Mouse (Mus musculus): ENCODE measurements at regions not wholly inside any gene's neighbourhood (a gene's known extent, or its start where the extent isn't known, plus 50 kb on each side); places are given as distances from the start of the nearest gene placed in this dataset.

DNA sequence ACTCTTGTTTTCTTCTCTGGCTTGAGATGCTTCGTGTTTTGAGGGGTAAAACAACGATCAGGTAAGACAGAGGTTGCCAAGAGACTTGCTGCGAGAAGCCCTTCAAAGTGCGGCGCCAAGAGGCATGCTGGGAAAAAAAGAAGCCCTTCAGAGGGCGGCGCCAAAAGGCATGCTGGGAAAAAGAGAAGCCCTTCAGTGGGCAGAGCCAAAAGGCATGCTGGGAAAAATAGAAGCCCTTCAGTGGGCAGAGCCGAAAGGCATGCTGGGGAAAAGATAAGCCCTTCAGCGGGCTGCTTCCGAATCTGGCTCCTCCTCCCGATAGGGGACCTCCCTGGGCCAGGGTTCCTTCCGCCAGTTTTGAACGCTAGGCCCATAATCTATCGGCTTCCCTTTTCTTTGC is 169.5 kb downstream of the Bmp7 start:
- no peak for DNase-seq (ENCODE audit: low spot score in 2 of 2)

DNA sequence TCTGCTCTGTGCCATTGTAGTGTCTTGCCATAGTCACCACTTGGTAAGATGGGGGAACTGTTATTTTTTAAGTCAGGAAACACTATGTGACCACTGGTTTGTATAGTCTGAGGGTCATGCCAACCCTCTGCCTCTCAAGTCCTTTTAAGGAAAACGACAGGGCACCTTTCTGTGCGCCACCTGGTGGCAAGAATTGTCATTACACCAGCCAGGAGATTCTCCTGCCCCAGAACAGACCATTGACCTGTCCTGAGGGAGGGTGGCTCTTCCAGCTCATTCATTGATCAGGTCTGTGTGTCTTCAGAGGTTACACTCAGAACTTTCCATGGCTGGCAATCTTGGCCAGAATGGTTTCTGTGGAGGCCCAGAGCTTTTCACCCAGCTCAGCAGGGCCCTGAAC is 166.9 kb downstream of the Bmp7 start:
- DNase-seq (ENCODE audit: low spot score in 2 of 2) = peak; percentile 53 to 60

DNA sequence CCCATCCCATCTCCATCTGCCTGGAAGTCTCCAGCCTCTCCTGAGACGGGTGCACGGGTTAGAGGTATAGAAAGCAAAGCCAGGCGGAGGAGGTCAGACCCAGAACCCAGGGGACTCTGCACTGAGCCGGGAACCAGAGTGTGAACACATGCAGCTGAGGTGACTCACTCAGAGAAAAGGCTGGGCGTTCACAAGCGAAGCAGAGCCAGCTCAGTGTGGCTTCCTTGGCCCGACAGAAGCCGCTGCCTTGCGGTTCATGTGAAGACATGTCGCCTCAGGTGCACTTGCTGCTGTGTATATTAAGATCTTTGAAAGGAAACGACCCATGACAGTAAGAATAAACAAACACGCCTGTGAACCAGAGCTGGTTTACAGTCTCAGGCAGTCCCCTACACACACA is 163.6 kb downstream of the Bmp7 start:
- DNase-seq (ENCODE audit: low spot score in 2 of 2) = no peak

DNA sequence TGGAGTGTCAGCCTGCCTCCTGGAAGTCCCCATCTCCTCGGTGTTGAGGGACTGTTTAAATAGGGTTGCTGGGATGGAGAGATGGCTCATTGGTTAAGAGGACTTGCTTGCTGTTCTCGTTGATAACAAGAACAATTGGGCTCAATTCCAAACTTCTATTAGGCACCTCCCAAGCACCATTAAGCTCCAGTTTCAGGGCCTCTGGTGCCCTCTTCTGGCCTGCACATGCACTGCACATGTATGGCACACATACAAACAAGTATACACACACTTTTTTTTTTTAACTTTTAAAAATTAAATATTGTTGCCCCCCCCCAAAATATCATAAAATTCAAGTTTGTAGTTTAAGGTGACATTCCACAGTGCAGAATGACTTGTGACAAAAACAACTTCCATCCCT is 162.3 kb downstream of the Bmp7 start:
- no peak for DNase-seq (ENCODE audit: low spot score in 2 of 2)

DNA sequence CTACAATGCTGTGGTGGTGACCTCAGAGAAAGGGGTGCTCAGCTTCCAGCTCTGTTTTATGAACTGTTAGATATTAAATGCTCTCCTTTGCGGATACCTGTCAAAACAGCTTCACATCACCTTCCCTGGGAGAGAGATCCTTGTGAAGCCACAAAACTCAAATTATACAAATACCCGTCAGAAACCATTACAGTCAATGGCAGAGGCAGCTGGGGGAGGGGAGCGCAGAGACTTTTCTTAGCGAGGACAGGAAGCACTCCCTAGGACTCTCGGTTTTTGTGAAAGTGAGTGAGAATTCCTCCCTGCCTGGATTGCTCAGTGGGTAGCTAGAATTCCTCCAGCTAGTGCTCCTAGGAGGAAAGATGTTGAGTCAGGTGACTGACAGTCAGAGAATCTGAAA is 161.0 kb downstream of the Bmp7 start:
- DNase-seq (ENCODE audit: low spot score in 2 of 2) = no peak

DNA sequence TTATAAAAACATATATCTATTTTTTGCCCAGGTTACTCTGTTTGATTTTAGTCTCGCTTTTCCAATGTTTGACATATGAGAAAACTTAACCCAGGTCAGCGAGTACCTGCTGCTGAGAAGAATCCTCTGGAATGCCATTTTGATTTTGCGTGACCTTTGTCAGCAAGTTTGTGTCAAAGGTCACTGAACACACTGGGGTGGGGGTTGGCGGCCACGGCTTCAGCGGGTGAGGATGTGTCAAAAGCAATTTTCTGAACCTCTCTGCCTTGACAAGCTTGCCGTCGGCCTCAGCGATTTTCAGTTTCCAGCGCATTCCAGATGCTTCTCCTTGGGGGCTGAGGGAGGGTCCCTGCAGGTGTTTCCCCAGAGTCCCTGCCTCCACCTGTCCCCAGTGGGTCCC is 157.4 kb downstream of the Bmp7 start:
- DNase-seq (ENCODE audit: low spot score in 2 of 2) = no peak

DNA sequence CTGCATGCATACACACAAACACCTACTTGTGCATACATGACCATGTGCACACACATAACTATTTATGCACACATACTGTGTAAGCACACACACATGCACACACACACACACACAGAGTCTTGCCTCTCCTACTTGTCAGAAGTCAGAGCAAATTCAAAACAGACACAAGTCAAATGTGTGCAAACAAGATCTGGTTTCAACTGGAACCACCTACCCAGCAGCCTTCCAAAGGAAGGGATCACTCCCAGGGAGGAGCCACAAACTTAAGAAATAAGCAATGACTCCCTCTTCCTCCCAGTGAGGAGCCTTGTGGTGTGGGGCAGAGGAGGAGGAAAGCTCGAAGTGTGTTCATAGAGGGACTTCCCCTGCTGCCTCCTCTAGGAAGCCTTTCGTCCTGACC is 153.8 kb downstream of the Bmp7 start:
- DNase-seq (ENCODE audit: low spot score in 2 of 2) = no peak

DNA sequence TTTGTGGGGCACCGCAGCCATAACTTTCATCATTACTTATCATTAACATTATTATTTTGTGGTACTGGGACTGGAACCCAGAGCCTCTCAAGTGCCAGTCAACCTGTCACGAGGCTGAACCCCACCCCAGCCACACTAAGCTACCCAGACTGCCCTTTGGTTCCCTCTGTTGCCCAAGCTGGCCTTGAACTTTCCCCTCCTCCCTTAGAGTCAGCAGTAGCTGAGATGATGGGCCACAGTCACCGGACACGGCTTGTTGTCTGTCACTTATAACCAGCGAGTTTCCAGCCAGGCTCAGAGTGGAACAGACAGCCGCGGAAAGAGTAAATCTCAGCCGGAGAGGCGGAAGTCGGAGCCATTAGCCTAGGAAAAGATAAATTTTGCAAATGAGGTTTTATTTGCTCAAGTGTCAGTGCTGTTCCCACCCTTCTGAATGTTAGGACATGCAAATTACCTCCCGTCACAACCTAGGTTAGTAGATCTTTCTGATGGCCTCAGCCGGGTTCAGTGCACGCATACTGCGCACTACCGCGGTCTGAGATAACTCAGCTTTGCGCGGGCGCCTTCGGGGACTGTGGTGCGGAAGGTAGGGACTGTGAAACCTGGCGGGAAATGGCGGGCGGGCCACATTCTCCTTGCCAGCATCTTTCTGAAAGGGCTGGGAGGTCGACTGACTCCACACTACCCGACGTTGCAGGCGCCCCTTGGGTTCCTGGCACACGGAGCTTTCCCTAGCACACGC is 152.7 kb downstream of the Bmp7 start:
- no peak for DNase-seq (ENCODE audit: low spot score in 2 of 2)

DNA sequence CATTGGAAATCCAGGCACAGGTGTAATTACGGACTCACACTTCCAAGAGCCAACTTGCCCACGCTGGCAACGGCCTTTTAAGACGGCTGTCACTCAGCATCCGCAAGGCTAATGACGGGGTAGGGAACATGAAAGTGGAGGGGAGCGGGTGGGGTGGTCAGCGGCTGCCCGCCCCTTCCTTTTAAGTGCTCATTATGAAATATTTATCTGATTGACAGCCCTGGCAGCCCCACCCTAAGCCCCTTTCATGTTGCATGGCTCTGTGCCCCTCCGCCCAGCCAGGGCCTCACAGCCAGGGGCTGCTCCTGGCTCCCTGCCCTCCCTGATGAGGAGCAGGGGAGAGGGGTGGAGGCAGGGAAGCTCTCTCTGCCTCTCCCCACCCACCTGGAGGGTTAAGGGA is 150.9 kb downstream of the Bmp7 start:
- DNase-seq (ENCODE audit: low spot score in 2 of 2) = no peak

DNA sequence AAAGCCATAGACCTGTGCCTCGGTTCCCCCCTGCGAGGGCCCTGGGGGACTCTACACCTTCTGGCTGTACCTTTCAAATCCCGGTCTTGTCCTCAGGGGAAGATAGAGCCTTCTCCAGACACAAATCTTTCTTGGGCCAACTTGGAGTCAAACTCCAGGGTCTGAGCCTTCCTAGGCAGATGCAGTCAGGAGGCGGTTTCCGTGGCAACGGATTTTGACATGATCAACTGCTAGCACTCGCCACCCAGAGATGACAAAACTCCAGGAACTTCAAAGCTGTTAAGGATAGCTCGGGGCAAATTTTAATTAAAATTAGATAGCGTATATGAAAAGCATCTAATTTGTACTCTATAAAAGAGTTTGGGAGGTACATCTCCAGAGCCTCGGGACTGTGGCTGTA is 147.6 kb downstream of the Bmp7 start:
- no peak for DNase-seq (ENCODE audit: low spot score in 2 of 2)

DNA sequence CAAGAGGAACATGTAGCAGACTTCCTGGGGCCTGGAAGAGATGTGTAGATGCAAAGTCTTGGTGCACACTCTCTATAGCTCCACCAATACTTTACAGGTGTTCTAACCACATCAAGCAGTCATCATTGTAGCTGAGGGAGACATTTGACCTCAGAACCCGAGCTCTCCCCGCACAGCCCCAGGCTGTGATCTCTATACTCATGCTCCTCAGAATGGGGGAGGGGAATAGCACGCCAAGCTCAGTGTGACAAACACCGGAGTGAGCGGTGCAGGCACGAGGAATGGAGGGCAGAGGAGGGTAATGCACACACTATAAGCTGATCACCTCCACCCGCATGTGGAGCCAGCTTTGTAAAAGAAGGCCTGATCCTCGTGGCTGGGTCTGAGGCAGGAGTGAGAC is 146.1 kb downstream of the Bmp7 start:
- DNase-seq (ENCODE audit: low spot score in 2 of 2) = no peak

DNA sequence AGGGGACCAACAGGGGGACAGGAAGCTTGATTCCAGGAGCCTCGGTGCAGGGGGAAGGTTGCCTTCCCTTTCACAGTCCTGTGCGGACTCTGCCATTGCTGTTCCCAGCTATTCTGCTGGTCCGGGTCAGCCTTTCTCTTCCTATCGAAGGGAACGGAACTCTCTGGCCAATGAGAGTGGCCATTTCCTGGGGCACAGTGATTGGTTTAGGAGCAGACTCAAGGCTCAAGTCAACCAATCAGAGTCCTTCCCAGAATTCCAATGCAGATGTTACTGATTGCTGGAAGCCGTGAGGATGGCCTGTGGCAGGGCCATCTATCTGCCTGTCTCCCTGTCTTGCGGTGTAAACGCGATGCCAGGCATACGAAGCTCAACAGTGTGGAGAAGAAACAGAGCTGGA is 145.3 kb downstream of the Bmp7 start:
- DNase-seq (ENCODE audit: low spot score in 2 of 2) = no peak

DNA sequence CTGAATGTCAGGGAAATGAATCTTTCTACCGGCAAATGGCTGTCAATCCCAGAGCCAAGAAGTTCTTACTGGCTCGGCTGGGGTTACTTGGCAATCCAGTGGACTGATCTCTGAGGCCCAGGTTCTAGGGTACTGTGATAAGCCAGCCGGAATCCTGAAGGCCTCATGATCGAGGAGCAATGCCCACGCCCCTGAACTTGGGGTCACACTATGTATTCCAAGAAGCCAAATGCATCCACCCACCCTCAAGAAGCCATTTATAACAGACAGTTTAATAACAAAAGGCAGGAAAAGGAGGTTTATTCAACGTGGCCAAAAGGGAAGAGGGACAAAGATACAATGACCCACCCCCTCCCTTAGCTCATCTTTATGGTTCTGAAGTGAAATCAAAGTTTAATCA is 144.0 kb downstream of the Bmp7 start:
- no peak for DNase-seq (ENCODE audit: low spot score in 2 of 2)

DNA sequence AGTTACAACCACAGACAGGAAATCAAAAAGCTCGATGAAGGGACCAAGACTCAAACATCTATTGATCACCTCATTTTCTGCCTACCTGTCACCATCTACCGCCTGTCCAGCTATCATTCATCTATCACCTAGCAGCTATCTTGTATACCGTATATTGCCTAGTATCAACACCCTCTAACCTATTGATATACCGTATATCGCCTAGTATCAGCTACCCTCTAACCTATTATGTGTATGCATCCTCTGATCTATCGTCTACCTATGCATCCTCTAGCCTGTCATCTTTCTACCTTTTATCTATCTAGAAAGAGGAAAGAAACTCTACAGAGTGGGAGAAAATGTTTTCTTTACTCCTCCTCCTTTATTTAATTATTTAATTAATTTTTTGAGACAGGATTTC is 143.2 kb downstream of the Bmp7 start:
- no peak for DNase-seq (ENCODE audit: low spot score in 2 of 2)

DNA sequence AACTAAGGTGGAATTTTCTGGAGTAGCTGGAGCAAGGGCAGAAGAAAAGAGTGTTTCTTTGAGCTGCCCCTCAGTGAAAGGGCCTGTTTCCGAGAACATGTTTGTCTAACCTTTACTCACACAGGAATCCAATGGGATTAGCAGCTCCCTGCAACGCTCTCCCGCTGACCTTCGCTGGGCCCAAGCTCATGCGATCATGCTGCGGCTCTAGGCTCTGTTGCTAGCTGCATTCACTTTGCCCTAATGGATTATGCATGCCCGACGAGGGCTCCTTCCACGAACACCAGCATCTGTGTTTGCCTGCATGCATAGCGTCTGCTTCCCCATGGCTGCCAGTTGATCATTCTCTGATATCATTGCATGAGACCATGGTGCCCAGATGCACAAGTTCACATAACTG is 140.2 kb downstream of the Bmp7 start:
- no peak for DNase-seq (ENCODE audit: low spot score in 2 of 2)

DNA sequence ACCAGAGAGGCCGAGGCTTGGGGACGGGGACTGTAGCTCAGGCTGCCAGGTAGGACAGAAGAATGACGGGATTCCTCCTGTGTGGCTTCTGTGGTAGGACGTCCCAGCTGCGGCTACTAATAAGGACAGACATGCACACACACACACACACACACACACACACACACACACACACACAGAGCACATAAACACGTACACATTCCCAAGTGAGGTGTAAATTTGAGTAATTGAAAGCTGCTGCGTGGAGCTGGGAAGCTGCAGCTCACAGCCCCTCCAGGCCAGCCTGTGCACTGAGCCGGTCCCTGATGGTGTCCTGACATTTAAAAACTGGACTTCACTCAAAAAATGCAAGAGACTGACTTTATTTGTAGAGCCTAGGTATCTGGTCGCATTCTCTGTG is 139.3 kb downstream of the Bmp7 start:
- no peak for DNase-seq (ENCODE audit: low spot score in 2 of 2)

DNA sequence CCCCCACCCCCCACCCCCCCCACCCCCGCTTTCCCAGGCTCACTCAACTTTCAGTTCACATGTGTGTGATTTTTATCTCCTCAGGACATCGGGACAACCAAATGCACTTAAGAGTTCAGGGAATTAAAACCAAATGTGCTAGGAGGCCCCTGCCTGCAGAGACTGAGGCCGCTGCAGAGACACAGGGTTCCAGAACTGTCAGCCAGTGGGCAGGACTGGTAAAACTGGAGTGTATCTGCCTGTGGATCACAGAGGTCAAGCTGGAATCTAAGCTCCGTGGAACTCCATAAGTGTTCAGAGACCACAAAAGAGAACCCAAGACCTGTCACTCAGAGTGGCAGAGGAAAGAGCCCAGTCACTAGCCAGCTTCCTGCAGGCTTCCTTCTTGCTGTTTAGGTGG is 138.3 kb downstream of the Bmp7 start:
- no peak for DNase-seq (ENCODE audit: low spot score in 2 of 2)

DNA sequence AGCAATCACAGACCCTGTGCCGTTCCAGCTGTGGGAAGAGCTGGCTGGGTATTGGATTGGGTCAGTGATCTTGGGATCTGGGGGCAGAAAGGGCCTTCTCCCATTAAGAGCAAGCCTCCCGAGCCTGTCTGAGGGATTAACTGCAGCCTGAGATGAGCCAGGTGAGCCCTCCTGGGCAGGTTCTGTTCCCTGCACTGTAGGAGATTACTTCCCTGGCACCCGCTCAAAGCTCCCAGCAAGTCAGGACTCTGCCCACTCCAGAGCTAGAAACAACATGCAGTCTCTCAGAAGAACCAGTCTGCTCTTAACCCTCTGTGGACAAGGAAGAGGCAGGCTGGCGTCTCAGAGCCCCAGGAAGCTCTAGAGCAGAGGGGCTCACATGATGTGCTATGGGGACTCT is 132.7 kb downstream of the Bmp7 start:
- DNase-seq (ENCODE audit: low spot score in 2 of 2) = no peak

DNA sequence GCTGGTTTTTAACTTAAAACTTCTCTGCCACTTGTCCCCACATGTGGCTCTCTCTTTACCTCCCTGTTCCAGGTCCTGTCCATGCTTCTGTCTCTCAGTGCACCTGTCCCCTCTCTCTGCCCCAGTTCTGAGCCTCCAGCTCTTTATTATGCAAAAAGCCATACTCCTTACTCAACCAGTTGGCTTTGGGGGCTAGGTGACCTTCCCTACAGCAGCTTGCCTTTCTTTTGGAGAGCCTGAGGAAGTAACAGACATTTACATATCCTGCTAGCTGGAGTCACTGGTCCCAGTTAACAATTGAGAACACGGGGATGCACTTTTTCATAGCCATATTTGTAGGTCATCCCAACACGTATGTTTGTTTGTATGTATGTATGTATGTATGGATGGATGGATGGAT is 130.8 kb downstream of the Bmp7 start:
- no peak for DNase-seq (ENCODE audit: low spot score in 2 of 2)

DNA sequence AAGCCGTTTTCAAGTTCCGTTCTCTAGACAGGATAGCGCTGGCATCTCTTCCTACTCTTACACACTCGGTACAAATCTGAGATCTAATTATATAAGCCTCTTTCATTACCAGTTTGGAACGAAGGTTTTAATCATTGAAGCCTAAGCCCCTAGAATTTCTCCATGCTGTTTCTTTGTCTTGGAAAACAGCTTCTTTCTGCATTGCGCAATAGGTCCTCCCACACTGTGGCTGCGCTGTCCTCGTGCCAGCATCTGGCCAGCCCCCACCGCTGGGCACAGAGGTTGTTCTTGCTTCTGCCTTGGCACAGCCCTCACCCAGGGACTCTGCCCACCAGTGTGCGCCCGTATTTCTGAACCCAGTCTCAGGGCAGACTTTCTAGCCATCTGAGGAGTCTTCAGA is 126.8 kb downstream of the Bmp7 start:
- DNase-seq (ENCODE audit: low spot score in 2 of 2) = no peak

DNA sequence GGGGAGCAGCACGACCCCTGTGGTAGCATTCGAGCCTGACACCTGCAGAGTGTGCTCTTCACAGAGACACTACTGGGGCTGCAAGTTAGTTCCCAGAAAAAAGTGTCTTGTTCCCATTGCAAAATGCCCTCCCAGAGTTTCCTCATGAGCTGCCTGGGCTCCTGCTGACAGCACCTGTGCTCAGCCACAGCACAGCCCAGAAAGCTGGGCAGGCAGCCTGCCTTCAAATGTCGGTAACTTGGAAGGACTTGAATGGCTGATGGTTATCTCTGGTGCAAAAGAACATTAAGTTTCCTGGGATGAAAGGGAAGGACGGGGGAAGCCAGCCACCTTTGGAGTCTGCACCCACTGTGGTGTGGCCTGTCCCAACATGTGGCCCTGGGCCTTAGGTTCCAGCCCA is 126.2 kb downstream of the Bmp7 start:
- DNase-seq (ENCODE audit: low spot score in 2 of 2) = no peak

DNA sequence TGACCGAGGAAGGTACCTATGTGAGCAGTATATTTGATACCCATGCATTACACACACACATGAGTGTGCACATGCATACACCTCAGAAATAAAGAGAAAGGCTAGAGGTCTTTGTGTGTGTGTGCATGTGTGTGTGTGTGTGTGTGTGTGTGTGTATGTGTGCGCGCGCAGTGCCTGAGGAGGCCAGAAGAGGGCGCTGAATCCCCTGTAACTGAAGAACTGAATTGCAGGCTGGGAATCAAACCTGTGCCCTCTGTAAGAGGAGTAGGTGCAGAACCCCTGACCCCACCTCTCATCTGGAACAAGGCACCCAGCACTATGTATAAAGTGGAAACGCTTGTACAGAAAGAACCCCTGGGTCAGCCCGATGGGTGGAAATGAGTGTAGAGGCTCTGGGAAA is 125.0 kb downstream of the Bmp7 start:
- no peak for DNase-seq (ENCODE audit: low spot score in 2 of 2)

DNA sequence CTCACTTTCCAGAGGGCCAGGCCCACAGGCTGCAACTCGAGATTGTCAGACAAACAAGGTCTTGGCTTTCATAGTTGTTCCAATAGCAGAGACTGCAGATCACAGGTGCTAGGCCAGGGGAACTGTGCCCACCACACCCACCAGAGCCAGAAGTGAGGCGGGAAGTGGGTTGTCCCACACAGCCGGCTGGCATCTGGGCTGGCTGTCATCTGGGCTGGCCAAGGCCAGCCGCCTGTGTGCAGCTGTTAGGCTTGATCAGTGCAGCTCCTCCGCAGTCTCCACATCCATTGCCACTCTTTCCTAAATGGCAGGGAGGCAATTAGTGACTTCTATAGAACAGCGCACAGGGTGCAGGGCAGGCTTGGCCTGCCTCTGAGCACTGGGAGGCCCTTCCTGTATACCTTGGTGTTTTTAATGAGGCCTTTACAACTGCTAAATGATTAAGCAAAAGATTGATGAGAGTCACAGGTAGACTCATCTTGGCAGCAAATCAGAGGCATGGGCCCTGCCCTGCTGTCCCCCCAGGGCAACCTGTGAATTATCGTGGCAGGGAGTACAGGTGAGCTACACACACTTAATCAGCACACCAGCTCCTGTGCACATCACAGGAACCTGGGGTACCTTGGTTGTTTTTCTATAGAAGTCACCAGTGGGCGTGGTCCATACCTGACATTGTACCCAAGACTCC is 122.9 kb downstream of the Bmp7 start:
- no peak for DNase-seq (ENCODE audit: low spot score in 2 of 2)
